Mouse (Mus musculus) midbrain, embryonic 10.5 days (tissue): ENCODE data around the gene Olfr1418. TPM values are rescaled to one million over a fixed set of nuclear protein-coding genes. Genes with fewer than 3 reads are reported as not detected.

ENCODE experiments used
- DNase-seq: peaks from one replicate; pipeline ENCODE4 v3.0.0-alpha.2; 2017; ENCODE audit warnings: low spot score
- H3K27ac ChIP-seq: fragments of 300-500 bp; sonication (generic); replicated peaks from 2 replicates; pipeline ENCODE4 v1.5.1; 2016; ENCODE audit warnings: mild to moderate bottlenecking
- H3K27me3 ChIP-seq: fragments of 300-500 bp; sonication (generic); 2 replicates; pipeline ENCODE4 v1.6.1; 2016; ENCODE audit warnings: low read depth, mild to moderate bottlenecking; ENCODE audit not compliant: poor library complexity, severe bottlenecking
- H3K36me3 ChIP-seq: fragments of 300-500 bp; sonication (generic); 2 replicates; pipeline ENCODE4 v1.6.1; 2016; ENCODE audit warnings: mild to moderate bottlenecking, moderate library complexity
- H3K4me1 ChIP-seq: fragments of 300-500 bp; sonication (generic); 2 replicates; pipeline ENCODE4 v1.6.1; 2016
- H3K4me3 ChIP-seq: fragments of 300-500 bp; sonication (generic); 2 replicates; pipeline ENCODE4 v1.5.1; 2016; ENCODE audit warnings: mild to moderate bottlenecking, moderate library complexity
- H3K9me3 ChIP-seq: fragments of 300-500 bp; sonication (generic); replicated peaks from 2 replicates; pipeline ENCODE4 v1.6.1; 2016; ENCODE audit warnings: mild to moderate bottlenecking
- WGBS: fragments of 180-500 bp; shearing (Covaris S2); methylation state at CpG from one replicate; pipeline ENCODE4 v1.1.7; 2016; 5-methylcytosine and 5-hydroxymethylcytosine counted together
- polyA plus RNA-seq: library from polyadenylated mRNA; unstranded; fragments of >200 nt; fragmentation: Nextera tagmentation; extraction: Ambion mirVana; gene quantifications from 2 replicates; pipeline ENCODE4 v1.2.1, GENCODE M21; 2016

Olfr1418 gene
- polyA plus RNA-seq, 1 experiment from 2014 or later = not detected

GRCm38 (mm10) chr19:11807251-11807650 is 53.6 kb downstream of the Olfr1418 start:
- no peak for DNase-seq
- no peaks in the 10 kb centered on the region for H3K36me3 ChIP-seq
- WGBS = 72% methylated on average over 2 of the region's 2 CpGs
- H3K4me3 ChIP-seq = no peak overlapping the region
- no peak overlapping the region for H3K27ac ChIP-seq
- H3K4me1 ChIP-seq = peaks cover 30% of the 10 kb centered on the region
- H3K9me3 ChIP-seq = no peaks in the 10 kb centered on the region
- no peaks in the 10 kb centered on the region for H3K27me3 ChIP-seq

GRCm38 (mm10) chr19:11804423-11804822 is 56.4 kb downstream of the Olfr1418 start:
- Histone ChIP-seq H3K4me1 (peaks cover 7% of the 10 kb centered on the region; the same call in 1 of the 2 replicates), H3K4me3 (no peak overlapping the region), H3K27me3 (no peaks in the 10 kb centered on the region), H3K9me3 (peaks cover 3% of the 10 kb centered on the region; the same call in 1 of the 2 replicates), H3K27ac (no peak overlapping the region), H3K36me3 (no peaks in the 10 kb centered on the region)
- DNase-seq = no peak
- WGBS = 78% methylated on average over 1 of the region's 1 CpGs

Other genes starting within 250 kb of the Olfr1418 start
- gene Ms4a2, start 237.3 kb downstream of the Olfr1418 start, polyA plus RNA-seq = not detected in 2 replicates
- gene Ms4a3, start 220.2 kb downstream of the Olfr1418 start, polyA plus RNA-seq = not detected in 2 replicates
- gene Oosp2, start 200.5 kb downstream of the Olfr1418 start, polyA plus RNA-seq = not detected in 2 replicates
- not detected in 2 replicates for gene Oosp1, start 169.9 kb downstream of the Olfr1418 start, polyA plus RNA-seq
- not detected in 2 replicates for gene Oosp3, start 164.0 kb downstream of the Olfr1418 start, polyA plus RNA-seq
- not detected in 2 replicates for gene Gif, start 113.5 kb downstream of the Olfr1418 start, polyA plus RNA-seq
- gene Mrpl16, start 90.7 kb downstream of the Olfr1418 start, polyA plus RNA-seq = 56.0 and 57.6 TPM in 2 replicates
- gene Stx3, start 41.7 kb downstream of the Olfr1418 start, polyA plus RNA-seq = 13.7 and 16.0 TPM in 2 replicates
- not detected in 2 replicates for gene Olfr1417, start 21.8 kb downstream of the Olfr1418 start, polyA plus RNA-seq
- not detected in 2 replicates for gene Olfr1419, start 14.0 kb upstream of the Olfr1418 start, polyA plus RNA-seq
- gene Olfr1420, start 25.5 kb upstream of the Olfr1418 start, polyA plus RNA-seq = not detected in 2 replicates
- 23.5 and 24.3 TPM in 2 replicates for gene Patl1, start 51.3 kb upstream of the Olfr1418 start, polyA plus RNA-seq
- gene Osbp, start 104.9 kb upstream of the Olfr1418 start, polyA plus RNA-seq = 2.7 and 2.9 TPM in 2 replicates
- 0.02 TPM in 1 of 2 replicates, not detected in the other for gene Olfr1423, start 180.3 kb upstream of the Olfr1418 start, polyA plus RNA-seq
- gene Olfr1424, start 201.6 kb upstream of the Olfr1418 start, polyA plus RNA-seq = not detected in 2 replicates
- not detected in 2 replicates for gene Olfr1425, start 216.7 kb upstream of the Olfr1418 start, polyA plus RNA-seq
- gene Olfr1426, start 230.9 kb upstream of the Olfr1418 start, polyA plus RNA-seq = not detected in 2 replicates
- gene Olfr1427, start 242.3 kb upstream of the Olfr1418 start, polyA plus RNA-seq = not detected in 2 replicates